Mouse (Mus musculus) CH12.LX (cell line): Measurements from ENCODE around the gene Diras2. TPM values are rescaled to one million over a fixed set of nuclear protein-coding genes. Genes with fewer than 3 reads are reported as not detected.

ENCODE experiments used
- DNase-seq: peaks from one replicate; pipeline ENCODE4 v3.0.0-alpha.2; 2013; ENCODE audit errors: extremely low read depth
- H3K27ac ChIP-seq: 2 replicates; pipeline ENCODE4 v1.5.1; 2012; ENCODE audit warnings: low read depth, mild to moderate bottlenecking, control low read depth, moderate library complexity; ENCODE audit not compliant: insufficient read depth
- H3K27me3 ChIP-seq: replicated peaks from 2 replicates; pipeline ENCODE3; 2012; ENCODE audit warnings: inconsistent platforms
- H3K36me3 ChIP-seq, 2 experiments: replicated peaks in 1 of 2; 2 replicates each; pipeline versions ENCODE3 to v1.6.1; 2012; ENCODE audit warnings: inconsistent platforms in 1 of 2, low read length in 1 of 2, mild to moderate bottlenecking in 1 of 2, mixed read lengths in 1 of 2, moderate library complexity in 1 of 2; ENCODE audit not compliant: control insufficient read depth in 1 of 2, insufficient read depth in 1 of 2
- H3K4me1 ChIP-seq, 2 experiments: 2 replicates each; pipeline ENCODE4 v1.6.1; 2012; ENCODE audit warnings: inconsistent platforms in 1 of 2, moderate library complexity in 1 of 2; ENCODE audit not compliant: insufficient read depth in 2 of 2, control insufficient read depth in 1 of 2
- H3K4me2 ChIP-seq: 2 replicates; pipeline ENCODE4 v1.6.1; 2012; ENCODE audit warnings: low read depth, mild to moderate bottlenecking, control low read depth; ENCODE audit not compliant: poor library complexity, insufficient read depth, severe bottlenecking
- H3K4me3 ChIP-seq, 3 experiments: fragments of 150-350 bp in 1 of 3; sonication (generic) in 1 of 3; replicated peaks in 1 of 3; 2 replicates each; pipeline versions ENCODE3 to v1.5.1; 2011 to 2012; ENCODE audit warnings: low read depth in 2 of 3, low read length in 2 of 3, mild to moderate bottlenecking in 2 of 3, moderate library complexity in 2 of 3, control low read depth in 1 of 3, improper control_type of control experiment in 1 of 3, inconsistent platforms in 1 of 3, mixed read lengths in 1 of 3; ENCODE audit not compliant: poor library complexity in 1 of 3
- H3K79me2 ChIP-seq: replicated peaks from 2 replicates; pipeline ENCODE4 v1.6.1; 2012; ENCODE audit warnings: mild to moderate bottlenecking, moderate library complexity; ENCODE audit not compliant: control insufficient read depth, poor library complexity, insufficient read depth, severe bottlenecking; ENCODE audit errors: extremely low read depth
- H3K9ac ChIP-seq: 2 replicates; pipeline ENCODE4 v1.6.1; 2012; ENCODE audit warnings: low read depth, mild to moderate bottlenecking, control low read depth, moderate library complexity; ENCODE audit not compliant: insufficient read depth
- H3K9me3 ChIP-seq: replicated peaks from 2 replicates; pipeline ENCODE3; 2012; ENCODE audit warnings: low read length, inconsistent platforms, mixed read lengths
- CHD1 ChIP-seq: IDR thresholded peaks from 2 replicates; pipeline ENCODE4 v1.6.1; 2012; ENCODE audit warnings: low read depth, low read length, improper control_type of control experiment, inconsistent platforms
- CHD2 ChIP-seq: IDR thresholded peaks from 2 replicates; pipeline ENCODE4 v1.6.1; 2011; ENCODE audit warnings: low read length, improper control_type of control experiment
- CTCF ChIP-seq, 2 experiments: IDR thresholded peaks in 1 of 2; conservative IDR thresholded peaks in 1 of 2; 2 replicates each; pipeline ENCODE4 v1.5.1; 2011 to 2012; ENCODE audit warnings: low read depth in 2 of 2, low read length in 2 of 2, improper control_type of control experiment in 1 of 2, inconsistent platforms in 1 of 2, mild to moderate bottlenecking in 1 of 2, moderate library complexity in 1 of 2
- E2F4 ChIP-seq: IDR thresholded peaks from 2 replicates; pipeline ENCODE4 v1.6.1; 2011; ENCODE audit warnings: low read depth, low read length, improper control_type of control experiment; ENCODE audit not compliant: insufficient replicate concordance
- ETS1 ChIP-seq: conservative IDR thresholded peaks from 2 replicates; pipeline ENCODE4 v1.6.1; 2012; ENCODE audit warnings: low read depth, mild to moderate bottlenecking, inconsistent platforms, low read length, improper control_type of control experiment, moderate library complexity
- IRF4 ChIP-seq: IDR thresholded peaks from 2 replicates; pipeline ENCODE4 v1.6.1; 2014; ENCODE audit warnings: low read depth, mild to moderate bottlenecking, inconsistent platforms, low read length, improper control_type of control experiment
- JUND ChIP-seq: conservative IDR thresholded peaks from 2 replicates; pipeline ENCODE4 v1.6.1; 2011; ENCODE audit warnings: low read depth, low read length, improper control_type of control experiment
- MEF2A ChIP-seq: IDR thresholded peaks from 2 replicates; pipeline ENCODE4 v1.6.1; 2014; ENCODE audit warnings: low read depth, mild to moderate bottlenecking, inconsistent platforms, low read length, improper control_type of control experiment, borderline replicate concordance
- MXI1 ChIP-seq: IDR thresholded peaks from 2 replicates; pipeline ENCODE4 v1.6.1; 2011; ENCODE audit warnings: mild to moderate bottlenecking, low read depth, low read length, improper control_type of control experiment
- MYC ChIP-seq: IDR thresholded peaks from 2 replicates; pipeline ENCODE4 v1.6.1; 2011; ENCODE audit warnings: low read depth, mild to moderate bottlenecking, improper control_type of control experiment, low read length
- NELFE ChIP-seq: IDR thresholded peaks from 2 replicates; pipeline ENCODE4 v1.6.1; 2011; ENCODE audit warnings: low read depth, low read length, improper control_type of control experiment
- NRF1 ChIP-seq: IDR thresholded peaks from 2 replicates; pipeline ENCODE4 v1.6.1; 2014; ENCODE audit warnings: low read depth, mild to moderate bottlenecking, inconsistent platforms, low read length, improper control_type of control experiment, moderate library complexity
- PAX5 ChIP-seq: IDR thresholded peaks from 2 replicates; pipeline ENCODE4 v1.6.1; 2012; ENCODE audit warnings: low read length, inconsistent platforms, mixed read lengths
- POLR2A ChIP-seq: IDR thresholded peaks from 2 replicates; pipeline ENCODE4 v1.6.1; 2011; ENCODE audit warnings: low read depth, mild to moderate bottlenecking, improper control_type of control experiment, low read length
- RCOR1 ChIP-seq: conservative IDR thresholded peaks from 2 replicates; pipeline ENCODE4 v1.6.1; 2012; ENCODE audit warnings: low read depth, mild to moderate bottlenecking, inconsistent platforms, low read length, improper control_type of control experiment
- SIN3A ChIP-seq: IDR thresholded peaks from 2 replicates; pipeline ENCODE4 v1.6.1; 2012; ENCODE audit warnings: low read length, improper control_type of control experiment, inconsistent platforms
- SMC3 ChIP-seq: IDR thresholded peaks from 2 replicates; pipeline ENCODE4 v1.6.1; 2011; ENCODE audit warnings: low read depth, low read length, improper control_type of control experiment
- TCF12 ChIP-seq: IDR thresholded peaks from 2 replicates; pipeline ENCODE4 v1.6.1; 2014; ENCODE audit warnings: low read depth, mild to moderate bottlenecking, inconsistent platforms, low read length, improper control_type of control experiment
- USF1 ChIP-seq: IDR thresholded peaks from 2 replicates; pipeline ENCODE4 v1.6.1; 2014; ENCODE audit warnings: low read depth, mild to moderate bottlenecking, inconsistent platforms, low read length, improper control_type of control experiment
- ZC3H11A ChIP-seq: IDR thresholded peaks from 2 replicates; pipeline ENCODE4 v1.6.1; 2012; ENCODE audit warnings: low read depth, mild to moderate bottlenecking, inconsistent platforms, low read length, improper control_type of control experiment
- ZKSCAN1 ChIP-seq: IDR thresholded peaks from 2 replicates; pipeline ENCODE4 v1.6.1; 2012; ENCODE audit warnings: low read depth, inconsistent platforms, low read length, improper control_type of control experiment, borderline replicate concordance
- ZMIZ1 ChIP-seq: IDR thresholded peaks from 2 replicates; pipeline ENCODE4 v1.6.1; 2012; ENCODE audit warnings: low read depth, mild to moderate bottlenecking, inconsistent platforms, low read length, improper control_type of control experiment
- ZNF384 ChIP-seq: IDR thresholded peaks from 2 replicates; pipeline ENCODE4 v1.6.1; 2012; ENCODE audit warnings: low read depth, low read length, improper control_type of control experiment, inconsistent platforms
- dilution Hi-C: fragments of 300-500 bp; cut with MboI; formaldehyde crosslinking; loops from 2 replicates; pipeline ENCODE4 v1.14.3; 2020; ENCODE audit warnings: low sequenced_read_pairs; ENCODE audit not compliant: extremely low pct_unique_long_range_greater_than_20kb, extremely low pct_ligation_motif_present
- in situ Hi-C: fragments of 300-500 bp; cut with MboI; formaldehyde crosslinking; loops from 3 replicates; pipeline ENCODE4 v1.14.3; 2019; ENCODE audit warnings: low sequenced_read_pairs, low pct_ligation_motif_present, low pct_unique_long_range_greater_than_20kb, mixed read lengths
- polyA plus RNA-seq: library from polyadenylated mRNA; unstranded; fragments of >175 nt; gene quantifications from 2 replicates; pipeline ENCODE4 v1.2.1, GENCODE M21; 2012; ENCODE audit warnings: low read depth; ENCODE audit not compliant: insufficient read length
- total RNA-seq, 2 experiments: library from RNA; depleted of rRNA; stranded (reverse); fragments of 300-350 nt in 1 of 2; fragments of >200 nt in 1 of 2; gene quantifications; 2 replicates each; pipeline ENCODE4 v1.2.3; 2012 to 2014

The Diras2 gene
- total and polyA plus RNA-seq, 3 experiments: 2.8 to 8.5 (median 3.9) TPM

DNA sequence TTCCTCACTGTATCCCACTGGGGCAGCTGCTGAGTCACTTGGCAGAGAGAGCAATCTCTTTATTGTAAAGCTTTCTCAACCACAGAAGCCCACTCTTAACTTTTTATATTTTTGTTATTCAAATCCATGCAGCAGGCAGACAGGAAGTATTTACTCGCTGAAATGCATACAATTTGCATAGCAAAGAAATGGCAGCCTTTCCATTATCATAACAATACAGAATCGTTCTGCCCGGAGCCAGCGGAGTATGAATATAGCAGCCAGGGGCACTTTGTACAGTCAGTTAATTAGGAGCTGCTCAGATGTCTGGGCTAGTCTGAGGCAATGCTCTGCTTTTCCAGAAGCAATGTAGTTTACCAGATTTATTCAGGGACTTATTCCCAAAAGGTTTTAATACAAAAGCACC is 31.1 kb upstream of the Diras2 start (continued):
- no peak for TF ChIP-seq E2F4
- TF ChIP-seq PAX5: no peak
- TF ChIP-seq CHD1: no peak
- no peak for TF ChIP-seq JUND
- no peak; the same call in 1 of the 2 replicates for TF ChIP-seq ETS1
- TF ChIP-seq CTCF (conservative IDR thresholded peaks at IDR 0.05 in 1 of 2, IDR thresholded peaks at IDR 0.05 in 1 of 2; ENCODE audit: low read depth in 2 of 2, low read length in 2 of 2): no peak
- no peak for TF ChIP-seq SIN3A
- TF ChIP-seq ZC3H11A: no peak
- no peak for TF ChIP-seq ZNF384
- no peak for TF ChIP-seq ZKSCAN1
- no peak; the same call in 1 of the 2 replicates for TF ChIP-seq TCF12
- TF ChIP-seq MYC: no peak
- TF ChIP-seq RCOR1: no peak
- 0 out of 2 replicates have a peak, but pooled peaks have one; percentile 31 for TF ChIP-seq IRF4
- TF ChIP-seq POLR2A: no peak
- no peak for TF ChIP-seq SMC3
- no peak for TF ChIP-seq NELFE
- no peak for TF ChIP-seq ZMIZ1

DNA sequence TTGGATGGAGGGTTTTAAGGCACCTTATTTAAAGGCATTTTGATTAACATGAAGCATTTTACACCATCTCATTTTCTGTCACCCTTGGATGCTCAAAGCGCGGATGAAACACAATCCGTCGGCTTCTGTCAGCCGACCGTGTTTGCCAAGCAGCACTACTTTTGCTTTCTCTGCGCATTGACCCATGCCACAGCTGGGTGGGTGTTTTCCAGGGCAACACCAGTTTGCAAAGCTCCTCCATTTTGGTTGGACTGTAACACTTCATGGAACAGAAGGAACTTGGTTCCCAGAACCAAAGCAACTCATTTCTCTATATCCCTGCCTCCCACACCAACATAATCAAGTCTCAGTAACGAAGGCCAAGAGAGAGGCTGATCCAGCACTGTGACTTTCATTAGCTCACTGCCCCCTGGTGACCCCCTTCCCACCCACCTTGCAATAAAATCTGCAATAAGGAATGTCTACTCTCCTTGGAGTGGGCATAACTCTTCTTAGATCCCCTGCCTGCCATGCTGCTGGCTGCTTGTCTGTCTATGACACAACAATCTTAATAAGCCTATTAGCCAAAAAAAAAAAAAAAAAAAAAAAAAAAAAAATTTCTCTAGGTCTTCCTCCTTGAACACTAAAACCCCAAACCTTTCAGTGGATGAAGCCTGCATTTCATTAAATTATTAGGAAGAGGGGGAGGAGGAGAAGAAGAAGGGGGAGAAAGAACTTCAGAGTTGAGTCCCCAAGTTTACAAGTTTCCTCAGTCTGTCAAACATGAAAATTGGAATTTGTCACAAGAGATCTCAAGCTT is 30.5 kb upstream of the Diras2 start:
- peaks cover 21 to 56% of the 10 kb centered on the region in 2 experiments for H3K4me1 ChIP-seq
- no peak for DNase-seq
- no peak overlapping the region for H3K9ac ChIP-seq
- peaks cover 0 to 4% of the 10 kb centered on the region in 2 experiments for H3K36me3 ChIP-seq
- peak overlapping the region; percentile 24; the same call in 1 of the 2 replicates for H3K27ac ChIP-seq
- no peak overlapping the region for H3K4me3 ChIP-seq
- in situ Hi-C loops: loop anchor here (25.0 kb wide), 1 partner anchor 724 kb away; the partner anchor contains the start of gene Gadd45g
- H3K79me2 ChIP-seq: no peaks in the 10 kb centered on the region
- H3K9me3 ChIP-seq: no peaks in the 10 kb centered on the region
- dilution Hi-C loops: no loop called here
- no peak for TF ChIP-seq IRF4
- TF ChIP-seq CHD1: 0 out of 2 replicates have a peak, but pooled peaks have one; percentile 42
- no peak for TF ChIP-seq NRF1
- no peak for TF ChIP-seq MXI1
- TF ChIP-seq USF1: no peak
- no peak for TF ChIP-seq CHD2
- TF ChIP-seq ZNF384: peak; percentile 88
- TF ChIP-seq PAX5: no peak
- no peak for TF ChIP-seq MYC
- no peak for TF ChIP-seq CTCF (conservative IDR thresholded peaks at IDR 0.05 in 1 of 2, IDR thresholded peaks at IDR 0.05 in 1 of 2; ENCODE audit: low read depth in 2 of 2, low read length in 2 of 2)
- no peak for TF ChIP-seq MEF2A
- TF ChIP-seq POLR2A: no peak
- TF ChIP-seq, all 38 proteins: peak for 2
- Histone ChIP-seq H3K4me2 (peak overlapping the region; percentile 72), H3K27me3 (no peaks in the 10 kb centered on the region)
